Mouse (Mus musculus): Measurements from ENCODE around the gene Rprml. TPM values are rescaled to one million over a fixed set of nuclear protein-coding genes. Genes with fewer than 3 reads are reported as not detected.
"Not testable (repeated sequence)": the region's sequence is repeated elsewhere in the genome, so short reads cannot be mapped to it uniquely, and the experiment has no call there.

Gene Rprml
- polyA plus RNA-seq, 1 experiment from 2014 or later: 2.3 TPM

- H3K4me1 ChIP-seq (ENCODE audit: control insufficient read depth, insufficient read depth, low read length); H3K4me3 ChIP-seq (ENCODE audit: low read depth, low read length); H3K27me3 ChIP-seq (replicated peaks; ENCODE audit: control insufficient read depth, insufficient read depth, low read length); H3K4me2 ChIP-seq (ENCODE audit: low read length); H3K27ac ChIP-seq (ENCODE audit: low read depth, low read length); ATAC-seq; H3K9me3 ChIP-seq (replicated peaks; ENCODE audit: control insufficient read depth, low read length); H3K9ac ChIP-seq (ENCODE audit: low read length): not testable (repeated sequence)
- H3K36me3 ChIP-seq (ENCODE audit: control insufficient read depth, insufficient read depth, low read length): peaks cover 50% of the 10 kb centered on the region
- 36% methylated on average over 2 of the region's 2 CpGs for WGBS
- DNase-seq (ENCODE audit: low spot score): peak; percentile 54
Observed at GRCm38 (mm10) chr11:103677042-103677441, 27.7 kb downstream of the Rprml start.

- ATAC-seq: no peak
- WGBS: 64% methylated on average over 11 of the region's 11 CpGs
- no peaks in the 10 kb centered on the region for H3K27me3 ChIP-seq (replicated peaks; ENCODE audit: control insufficient read depth, insufficient read depth, low read length)
- no peak overlapping the region for H3K4me2 ChIP-seq (ENCODE audit: low read length)
- no peaks in the 10 kb centered on the region for H3K9me3 ChIP-seq (replicated peaks; ENCODE audit: control insufficient read depth, low read length)
- H3K36me3 ChIP-seq (ENCODE audit: control insufficient read depth, insufficient read depth, low read length): peaks cover 91% of the 10 kb centered on the region
- no peak overlapping the region for H3K9ac ChIP-seq (ENCODE audit: low read length)
- no peaks in the 10 kb centered on the region for H3K4me1 ChIP-seq (ENCODE audit: control insufficient read depth, insufficient read depth, low read length)
- DNase-seq (ENCODE audit: low spot score): no peak
- no peak overlapping the region for H3K27ac ChIP-seq (ENCODE audit: low read depth, low read length)
- no peak overlapping the region for H3K4me3 ChIP-seq (ENCODE audit: low read depth, low read length)
Observed at GRCm38 (mm10) chr11:103683667-103684334, 34.4 kb downstream of the Rprml start.

GRCm38 (mm10) chr11:103685261-103685736 lies 35.9 kb downstream of the Rprml start:
- ATAC-seq (peak; percentile 83), DNase-seq (ENCODE audit: low spot score) (peak; percentile 71)
- H3K27ac ChIP-seq (ENCODE audit: low read depth, low read length): peak overlapping the region; percentile 63; the same call in 1 of the 2 replicates
- H3K27me3 ChIP-seq (replicated peaks; ENCODE audit: control insufficient read depth, insufficient read depth, low read length): no peaks in the 10 kb centered on the region
- H3K4me2 ChIP-seq (ENCODE audit: low read length): no peak overlapping the region
- no peak overlapping the region for H3K9ac ChIP-seq (ENCODE audit: low read length)
- no peaks in the 10 kb centered on the region for H3K9me3 ChIP-seq (replicated peaks; ENCODE audit: control insufficient read depth, low read length)
- no peaks in the 10 kb centered on the region for H3K4me1 ChIP-seq (ENCODE audit: control insufficient read depth, insufficient read depth, low read length)
- 59% methylated on average over 7 of the region's 7 CpGs for WGBS
- H3K36me3 ChIP-seq (ENCODE audit: control insufficient read depth, insufficient read depth, low read length): peaks cover 78% of the 10 kb centered on the region
- H3K4me3 ChIP-seq (ENCODE audit: low read depth, low read length): no peak overlapping the region

- 92% methylated on average over 6 of the region's 6 CpGs for WGBS
- Histone ChIP-seq H3K9me3 (replicated peaks; ENCODE audit: control insufficient read depth, low read length) (no peaks in the 10 kb centered on the region), H3K27ac (ENCODE audit: low read depth, low read length) (no peak overlapping the region), H3K36me3 (ENCODE audit: control insufficient read depth, insufficient read depth, low read length) (peaks cover 64% of the 10 kb centered on the region), H3K27me3 (replicated peaks; ENCODE audit: control insufficient read depth, insufficient read depth, low read length) (no peaks in the 10 kb centered on the region), H3K9ac (ENCODE audit: low read length) (no peak overlapping the region), H3K4me3 (ENCODE audit: low read depth, low read length) (no peak overlapping the region), H3K4me1 (ENCODE audit: control insufficient read depth, insufficient read depth, low read length) (no peaks in the 10 kb centered on the region), H3K4me2 (ENCODE audit: low read length) (no peak overlapping the region)
- DNase-seq (ENCODE audit: low spot score) (no peak), ATAC-seq (no peak)
Observed at GRCm38 (mm10) chr11:103686706-103687105, 37.3 kb downstream of the Rprml start.

GRCm38 (mm10) chr11:103688271-103688979 lies 39.1 kb downstream of the Rprml start:
- H3K27me3 ChIP-seq (replicated peaks; ENCODE audit: control insufficient read depth, insufficient read depth, low read length): no peaks in the 10 kb centered on the region
- 40% methylated on average over 6 of the region's 6 CpGs for WGBS
- DNase-seq (ENCODE audit: low spot score) (no peak), ATAC-seq (no peak)
- H3K4me3 ChIP-seq (ENCODE audit: low read depth, low read length): no peak overlapping the region
- H3K4me2 ChIP-seq (ENCODE audit: low read length): no peak overlapping the region
- H3K4me1 ChIP-seq (ENCODE audit: control insufficient read depth, insufficient read depth, low read length): no peaks in the 10 kb centered on the region
- H3K9me3 ChIP-seq (replicated peaks; ENCODE audit: control insufficient read depth, low read length): no peaks in the 10 kb centered on the region
- no peak overlapping the region for H3K9ac ChIP-seq (ENCODE audit: low read length)
- peaks cover 47% of the 10 kb centered on the region for H3K36me3 ChIP-seq (ENCODE audit: control insufficient read depth, insufficient read depth, low read length)
- H3K27ac ChIP-seq (ENCODE audit: low read depth, low read length): no peak overlapping the region

GRCm38 (mm10) chr11:103688980-103689378 lies 39.6 kb downstream of the Rprml start:
- no peaks in the 10 kb centered on the region for H3K9me3 ChIP-seq (replicated peaks; ENCODE audit: control insufficient read depth, low read length)
- no peak for ATAC-seq
- WGBS: 19% methylated on average over 3 of the region's 3 CpGs
- no peak overlapping the region for H3K27ac ChIP-seq (ENCODE audit: low read depth, low read length)
- H3K4me3 ChIP-seq (ENCODE audit: low read depth, low read length): no peak overlapping the region
- DNase-seq (ENCODE audit: low spot score): no peak
- no peak overlapping the region for H3K9ac ChIP-seq (ENCODE audit: low read length)
- H3K27me3 ChIP-seq (replicated peaks; ENCODE audit: control insufficient read depth, insufficient read depth, low read length): no peaks in the 10 kb centered on the region
- peaks cover 41% of the 10 kb centered on the region for H3K36me3 ChIP-seq (ENCODE audit: control insufficient read depth, insufficient read depth, low read length)
- H3K4me1 ChIP-seq (ENCODE audit: control insufficient read depth, insufficient read depth, low read length): no peaks in the 10 kb centered on the region
- H3K4me2 ChIP-seq (ENCODE audit: low read length): no peak overlapping the region

GRCm38 (mm10) chr11:103691036-103691435 lies 41.7 kb downstream of the Rprml start:
- WGBS: 98% methylated on average over 1 of the region's 1 CpGs
- Histone ChIP-seq H3K9ac (ENCODE audit: low read length) (no peak overlapping the region), H3K27me3 (replicated peaks; ENCODE audit: control insufficient read depth, insufficient read depth, low read length) (no peaks in the 10 kb centered on the region), H3K27ac (ENCODE audit: low read depth, low read length) (no peak overlapping the region), H3K36me3 (ENCODE audit: control insufficient read depth, insufficient read depth, low read length) (peaks cover 22% of the 10 kb centered on the region), H3K4me2 (ENCODE audit: low read length) (no peak overlapping the region), H3K4me1 (ENCODE audit: control insufficient read depth, insufficient read depth, low read length) (no peaks in the 10 kb centered on the region), H3K9me3 (replicated peaks; ENCODE audit: control insufficient read depth, low read length) (no peaks in the 10 kb centered on the region), H3K4me3 (ENCODE audit: low read depth, low read length) (no peak overlapping the region)
- ATAC-seq (no peak), DNase-seq (ENCODE audit: low spot score) (no peak)

GRCm38 (mm10) chr11:103693241-103693640 lies 43.9 kb downstream of the Rprml start:
- ATAC-seq: no peak
- Histone ChIP-seq H3K27ac (ENCODE audit: low read depth, low read length) (no peak overlapping the region), H3K4me2 (ENCODE audit: low read length) (no peak overlapping the region), H3K9ac (ENCODE audit: low read length) (no peak overlapping the region), H3K4me1 (ENCODE audit: control insufficient read depth, insufficient read depth, low read length) (peaks cover under 1% of the 10 kb centered on the region; the same call in 1 of the 2 replicates), H3K4me3 (ENCODE audit: low read depth, low read length) (no peak overlapping the region), H3K27me3 (replicated peaks; ENCODE audit: control insufficient read depth, insufficient read depth, low read length) (no peaks in the 10 kb centered on the region), H3K36me3 (ENCODE audit: control insufficient read depth, insufficient read depth, low read length) (peaks cover 4% of the 10 kb centered on the region), H3K9me3 (replicated peaks; ENCODE audit: control insufficient read depth, low read length) (no peaks in the 10 kb centered on the region)
- 27% methylated on average over 1 of the region's 1 CpGs for WGBS
- DNase-seq (ENCODE audit: low spot score): no peak
